Mouse (Mus musculus) small intestine, adult 2 months (tissue): ENCODE data around the gene Hes6.

Source experiments
- CTCF ChIP-seq: fragments of 200-500 bp; IDR thresholded peaks from 2 replicates; pipeline ENCODE4 v1.5.1; 2012; ENCODE audit warnings: low read depth, mild to moderate bottlenecking, control low read depth, inconsistent platforms, low read length, moderate library complexity, mixed read lengths; ENCODE audit not compliant: insufficient replicate concordance, insufficient read length; ENCODE audit errors: extremely low read depth
- POLR2A ChIP-seq: fragments of 200-500 bp; IDR thresholded peaks from 2 replicates; pipeline ENCODE4 v1.6.1; 2012; ENCODE audit warnings: low read depth, mild to moderate bottlenecking, control low read depth, inconsistent platforms, low read length, moderate library complexity

DNA sequence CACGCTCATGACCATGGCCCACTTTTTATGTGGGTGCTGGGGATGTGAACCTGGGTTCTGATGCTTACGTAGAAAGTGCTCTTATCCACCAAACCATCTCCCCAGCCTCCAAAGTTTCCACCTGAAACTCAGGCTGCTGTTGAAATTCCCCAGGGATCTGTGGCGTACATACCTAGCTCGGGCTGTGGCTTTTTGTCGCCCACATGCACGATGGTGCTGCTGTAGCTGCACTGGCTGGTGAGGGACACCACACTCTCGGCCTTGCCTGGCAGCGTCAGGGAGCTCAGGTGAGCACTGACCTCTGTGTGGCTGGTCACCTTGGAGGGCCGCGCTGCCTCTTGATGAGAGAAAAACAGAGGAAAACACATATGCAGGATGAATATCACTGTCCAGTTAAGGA lies 15.4 kb upstream of the Hes6 start:
- TF ChIP-seq POLR2A (no peak), CTCF (no peak)
